Mouse (Mus musculus) heart, postnatal 10 days (tissue): Measurements from ENCODE around the gene Olfr1132. TPM values are rescaled to one million over a fixed set of nuclear protein-coding genes. Genes with fewer than 3 reads are reported as not detected.
"Not testable (repeated sequence)": the region's sequence is repeated elsewhere in the genome, so short reads cannot be mapped to it uniquely, and the experiment has no call there.

Source experiments
- DNase-seq, 2 experiments: peaks; one replicate each; pipeline ENCODE4 v3.0.0; 2021
- intact Hi-C: fragments of 180-260 bp; cut with DNase I; formaldehyde crosslinking; loops from one replicate; pipeline ENCODE4 v1.15.1; 2025
- total RNA-seq, 2 experiments: library from RNA; stranded (reverse); gene quantifications; 2 replicates each; pipeline ENCODE4 v1.2.3; 2021

The Olfr1132 gene
- not detected for total RNA-seq

DNA sequence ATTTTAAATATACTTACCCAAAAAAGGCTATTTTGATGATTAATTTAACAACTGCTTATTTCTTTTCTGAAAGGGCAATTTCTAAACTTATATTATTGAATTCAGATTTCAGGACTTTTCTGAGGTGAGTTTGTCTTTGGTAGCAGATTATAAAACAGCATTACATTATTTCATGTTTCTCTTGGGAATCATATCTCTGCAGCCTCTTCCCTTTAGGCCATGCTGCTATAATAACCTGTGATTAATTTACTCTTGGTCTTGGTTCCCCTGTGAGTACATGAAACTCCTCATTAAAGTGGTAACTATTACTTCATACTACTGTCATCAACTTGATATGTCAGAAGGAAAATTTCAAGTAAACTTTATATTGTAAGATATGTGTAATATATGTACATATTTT lies at the start of gene Olfr1132:
Gene Olfr1132 (minus strand): TSS at position 101 of the 400 bp plus-strand sequence.
- DNase-seq: no peak

DNA sequence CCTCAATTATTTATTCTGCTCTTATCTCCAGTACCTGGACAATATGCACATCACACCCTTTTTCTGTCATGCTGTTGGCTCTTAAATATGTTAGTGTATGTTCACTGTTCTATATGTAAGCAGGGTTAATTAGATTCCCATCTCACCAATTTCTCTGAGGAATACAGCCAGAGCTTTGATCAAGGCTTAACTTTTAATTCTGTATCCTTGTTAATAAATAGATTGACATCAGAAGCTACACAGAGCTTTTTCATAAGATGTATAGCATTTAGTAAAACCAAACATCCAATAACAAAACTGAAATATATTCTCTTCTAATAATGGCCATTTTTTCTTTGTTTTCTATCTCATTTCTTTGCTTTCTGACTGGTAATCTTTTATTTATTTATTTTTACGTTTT lies 36.2 kb upstream of the Olfr1132 start, which contains the start of gene Olfr1135:
Gene Olfr1135 (minus strand): TSS at position 101 of the 400 bp plus-strand sequence.
- intact Hi-C loops: no loop called here
- DNase-seq: no peak

More for the DNA sequence above, at the start of gene Olfr1132:
- intact Hi-C loops: no loop called here

DNA sequence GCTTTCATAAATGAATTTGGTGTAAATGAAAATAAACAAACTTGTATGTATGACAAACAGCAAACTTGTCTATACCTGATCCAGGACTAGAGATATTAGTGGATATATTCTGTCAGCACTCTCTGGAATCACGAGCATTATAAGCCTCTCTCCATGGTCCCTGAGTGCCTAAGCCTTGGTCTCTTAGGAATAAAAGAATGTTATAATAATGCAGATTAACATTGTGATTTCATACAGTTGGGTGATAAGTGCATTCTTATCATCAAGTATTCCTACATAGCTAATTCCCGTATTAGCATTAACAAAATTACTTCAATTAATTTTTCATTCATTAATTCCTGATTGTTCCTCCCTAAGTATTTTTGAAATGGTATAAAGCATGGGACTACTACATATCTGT lies 21.0 kb upstream of the Olfr1132 start, which contains the start of gene Olfr1134:
Gene Olfr1134 (minus strand): TSS at position 101 of the 400 bp plus-strand sequence.
- intact Hi-C loops: no loop called here
- no peak for DNase-seq

DNA sequence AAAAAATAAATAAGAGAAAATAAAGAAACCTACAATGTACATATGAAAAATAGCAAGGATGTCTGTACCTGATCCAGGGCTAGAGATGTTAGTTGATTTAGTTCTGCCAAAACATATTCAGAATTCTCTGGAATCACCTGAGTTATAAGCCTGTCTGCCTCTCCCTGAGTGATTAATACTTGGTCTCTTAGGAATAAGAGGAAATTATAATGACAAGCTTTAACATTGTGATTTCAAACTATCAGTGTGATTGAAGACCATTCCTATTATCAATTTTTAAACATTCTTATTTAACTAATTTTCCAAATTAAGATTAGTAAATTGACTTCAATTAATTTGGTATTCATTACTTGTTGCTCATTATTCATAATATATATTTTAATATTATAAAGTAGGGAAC lies 9.9 kb upstream of the Olfr1132 start, which contains the start of gene Olfr1133:
Gene Olfr1133 (minus strand): TSS at position 101 of the 400 bp plus-strand sequence.
- intact Hi-C loops: no loop called here

DNA sequence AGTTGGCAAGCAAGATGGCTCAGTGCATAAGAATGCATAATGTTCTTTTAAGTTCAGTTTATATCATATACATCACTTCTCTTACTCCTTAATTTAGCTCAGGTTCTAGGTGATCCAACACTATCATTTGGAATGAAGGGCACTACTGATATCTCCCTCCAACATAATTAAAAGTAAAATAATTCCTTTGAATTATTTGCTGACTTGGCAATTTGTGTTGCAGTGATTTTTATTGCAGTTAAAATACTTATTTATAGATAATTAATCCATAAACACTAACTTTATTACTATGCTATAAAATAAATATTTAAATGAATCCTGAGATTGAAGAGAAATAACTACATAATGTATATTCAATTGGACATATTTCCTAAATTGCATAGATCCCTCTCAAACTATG lies 5.1 kb upstream of the Olfr1132 start:
- no peak for DNase-seq
- intact Hi-C loops: no loop called here

More for the DNA sequence above, 9.9 kb upstream of the Olfr1132 start, which contains the start of gene Olfr1133:
- DNase-seq: no peak

DNA sequence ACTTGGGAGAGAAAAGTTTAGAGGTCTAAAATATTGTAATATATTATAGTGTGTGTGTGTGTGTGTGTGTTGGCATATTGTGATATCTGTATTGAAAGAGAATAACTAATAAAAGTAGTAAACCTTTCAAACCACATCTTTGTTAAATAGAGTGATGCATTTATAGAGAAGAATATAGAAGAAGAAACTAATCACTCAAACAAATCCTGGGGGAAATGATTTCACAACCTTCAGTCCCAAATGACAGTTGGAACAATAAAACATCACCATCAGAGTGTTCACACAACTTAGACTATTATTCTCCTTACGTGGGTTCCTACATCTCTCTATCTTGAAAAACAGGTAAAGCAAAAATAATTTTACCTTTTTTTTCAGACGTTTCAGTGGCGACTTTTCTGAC lies 10.5 kb downstream of the Olfr1132 start, which contains the start of gene Olfr1131:
Gene Olfr1131 (plus strand): TSS at position 301 of the 400 bp plus-strand sequence.
- no peak for DNase-seq
- intact Hi-C loops: no loop called here

DNA sequence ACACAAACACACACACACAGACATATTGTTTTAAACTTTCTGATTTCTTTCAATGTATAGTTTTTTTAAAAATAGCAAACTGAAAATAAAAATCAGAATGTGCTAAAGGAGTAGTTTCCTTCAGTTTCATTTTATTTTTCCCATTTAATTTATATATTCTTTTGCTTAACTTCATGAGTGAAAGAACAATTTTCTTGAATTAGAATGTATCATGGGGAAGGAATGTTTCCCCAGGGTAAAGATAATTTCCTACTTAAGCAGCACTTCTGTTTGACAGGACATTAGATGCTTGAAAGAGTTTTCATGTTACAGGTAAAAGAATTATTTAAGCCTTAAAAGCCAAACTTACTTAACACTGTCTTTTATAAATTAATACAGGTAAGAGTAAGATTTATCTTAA lies 31.4 kb downstream of the Olfr1132 start, which contains the start of gene Olfr1130:
Gene Olfr1130 (plus strand): TSS at position 301 of the 400 bp plus-strand sequence.
- DNase-seq, intact Hi-C loops: not testable (repeated sequence)

Other genes with a start within 250 kb of the Olfr1132 start
- not detected for gene Olfr1123, start 220.9 kb downstream of the Olfr1132 start, total RNA-seq
- not detected for gene Olfr1124, start 207.3 kb downstream of the Olfr1132 start, total RNA-seq
- not detected for gene Olfr1126, start 183.6 kb downstream of the Olfr1132 start, total RNA-seq
- not detected for gene Pramel7, start 140.4 kb downstream of the Olfr1132 start, total RNA-seq
- not detected for gene Pramel6, start 131.0 kb downstream of the Olfr1132 start, total RNA-seq
- not detected for gene Olfr153, start 105.7 kb downstream of the Olfr1132 start, total RNA-seq
- not detected for gene Olfr1128, start 92.0 kb downstream of the Olfr1132 start, total RNA-seq
- gene Olfr1129, start 63.6 kb downstream of the Olfr1132 start, total RNA-seq: not detected
- not detected for gene Olfr1130, start 31.3 kb downstream of the Olfr1132 start, total RNA-seq
- gene Olfr1131, start 10.4 kb downstream of the Olfr1132 start, total RNA-seq: not detected
- gene Olfr1133, start 9.8 kb upstream of the Olfr1132 start, total RNA-seq: not detected
- gene Olfr1134, start 20.9 kb upstream of the Olfr1132 start, total RNA-seq: not detected
- gene Olfr1135, start 36.1 kb upstream of the Olfr1132 start, total RNA-seq: not detected
- not detected for gene Olfr1136, start 56.4 kb upstream of the Olfr1132 start, total RNA-seq
- gene Olfr1137, start 75.6 kb upstream of the Olfr1132 start, total RNA-seq: not detected
- not detected for gene Olfr1138, start 102.4 kb upstream of the Olfr1132 start, total RNA-seq
- not detected for gene Olfr1140, start 106.2 kb upstream of the Olfr1132 start, total RNA-seq
- not detected for gene Olfr1141, start 116.5 kb upstream of the Olfr1132 start, total RNA-seq
- not detected for gene Olfr152, start 141.9 kb upstream of the Olfr1132 start, total RNA-seq
- not detected for gene Olfr1143, start 163.1 kb upstream of the Olfr1132 start, total RNA-seq
- gene Olfr1145, start 172.3 kb upstream of the Olfr1132 start, total RNA-seq: not detected
- gene Olfr1148, start 193.0 kb upstream of the Olfr1132 start, total RNA-seq: not detected
- gene Olfr1150-ps1, start 206.5 kb upstream of the Olfr1132 start, total RNA-seq: not detected
- not detected for gene Olfr1151, start 218.3 kb upstream of the Olfr1132 start, total RNA-seq
- gene Olfr1152, start 229.0 kb upstream of the Olfr1132 start, total RNA-seq: not detected